Mouse (Mus musculus) midbrain, embryonic 11.5 days (tissue): ENCODE data around the gene Cdca4. TPM values are rescaled to one million over a fixed set of nuclear protein-coding genes. Genes with fewer than 3 reads are reported as not detected.

Experiments
- ATAC-seq: fragments of 200-750 bp; cut with Nextera tagmentation; 2 replicates; pipeline ENCODE4 v1.8.0; 2017; ENCODE audit warnings: moderate TSS enrichment, moderate library complexity; ENCODE audit not compliant: low FRiP score
- DNase-seq: peaks from one replicate; pipeline ENCODE4 v3.0.0; 2015; ENCODE audit warnings: low spot score; ENCODE audit errors: missing footprints
- H3K27ac ChIP-seq: fragments of 300-500 bp; sonication (generic); 2 replicates; pipeline ENCODE4 v1.5.1; 2014; ENCODE audit warnings: low read depth, low read length
- H3K27me3 ChIP-seq: fragments of 300-500 bp; sonication (generic); 2 replicates; pipeline ENCODE4 v1.6.1; 2014; ENCODE audit warnings: mild to moderate bottlenecking, low read length, moderate library complexity, mixed read lengths; ENCODE audit not compliant: control insufficient read depth, insufficient read depth
- H3K36me3 ChIP-seq: fragments of 300-500 bp; sonication (generic); 2 replicates; pipeline ENCODE4 v1.6.1; 2014; ENCODE audit warnings: mild to moderate bottlenecking, low read length, moderate library complexity, mixed read lengths; ENCODE audit not compliant: control insufficient read depth, insufficient read depth
- H3K4me1 ChIP-seq: fragments of 300-500 bp; sonication (generic); 2 replicates; pipeline ENCODE4 v1.6.1; 2014; ENCODE audit warnings: low read length; ENCODE audit not compliant: control insufficient read depth, insufficient read depth
- H3K4me2 ChIP-seq: fragments of 300-500 bp; sonication (generic); 2 replicates; pipeline ENCODE4 v1.6.1; 2014; ENCODE audit warnings: mild to moderate bottlenecking, moderate library complexity
- H3K4me3 ChIP-seq: fragments of 300-500 bp; sonication (generic); 2 replicates; pipeline ENCODE4 v1.5.1; 2014; ENCODE audit warnings: low read depth, low read length
- H3K9ac ChIP-seq: fragments of 300-500 bp; sonication (generic); 2 replicates; pipeline ENCODE4 v1.6.1; 2014; ENCODE audit warnings: low read length
- H3K9me3 ChIP-seq: fragments of 300-500 bp; sonication (generic); 2 replicates; pipeline ENCODE4 v1.6.1; 2016; ENCODE audit warnings: low read length; ENCODE audit not compliant: control insufficient read depth
- WGBS: fragments of 180-500 bp; shearing (Covaris S2); extraction: QIAGEN DNeasy Blood & Tissue Kit; methylation state at CpG from one replicate; pipeline ENCODE4 v1.1.7; 2014; 5-methylcytosine and 5-hydroxymethylcytosine counted together
- polyA plus RNA-seq: library from polyadenylated mRNA; unstranded; fragments of >200 nt; fragmentation: Nextera tagmentation; extraction: Ambion mirVana; gene quantifications from 2 replicates; pipeline ENCODE4 v1.2.1, GENCODE M21; 2014

Cdca4 gene
- polyA plus RNA-seq, 1 experiment from 2014 or later, result 159 TPM

DNA sequence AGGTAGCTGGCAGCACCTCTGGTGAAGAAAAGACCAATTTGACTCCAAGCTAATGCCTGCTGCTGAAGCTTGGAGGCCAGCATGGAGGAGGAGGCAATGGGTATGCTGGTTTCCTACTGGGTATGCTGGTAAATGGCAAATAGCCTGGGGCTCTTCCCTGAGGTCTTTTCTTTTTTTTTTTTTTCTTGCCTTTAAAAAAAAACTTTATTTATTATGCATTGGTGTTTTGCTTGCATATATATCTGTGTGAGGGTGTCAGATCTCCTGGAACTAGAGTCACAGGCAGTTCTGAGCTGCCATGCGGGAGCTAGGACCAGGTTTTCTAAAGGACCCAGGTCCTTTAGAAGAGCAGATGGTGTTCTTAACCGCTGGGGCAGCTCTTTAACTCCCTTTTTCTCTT, 42.0 kb upstream of the Cdca4 start:
- no peak overlapping the region for H3K27ac ChIP-seq
- WGBS, result 66% methylated on average over 2 of the region's 2 CpGs

DNA sequence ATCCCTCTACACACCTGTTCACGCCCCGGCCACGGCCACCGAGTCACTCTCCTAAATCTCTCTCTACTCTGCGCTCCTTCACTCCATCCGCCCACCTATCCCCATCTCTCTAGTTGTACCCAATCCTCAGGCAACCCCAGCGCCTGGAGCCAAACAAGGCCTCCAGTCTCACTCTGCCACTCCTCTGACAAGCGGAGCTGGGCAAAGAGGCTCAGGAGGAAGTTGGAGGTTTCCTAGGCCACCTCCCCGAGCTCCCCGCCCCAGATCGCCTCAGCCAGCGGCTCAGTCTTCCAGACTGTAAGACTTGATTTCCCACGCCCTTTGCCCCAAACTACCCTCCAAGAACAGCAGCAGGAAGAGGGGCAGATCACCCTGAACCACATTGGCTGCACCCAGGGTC, 41.6 kb upstream of the Cdca4 start:
- no peaks in the 10 kb centered on the region for H3K9me3 ChIP-seq

More for the DNA sequence above, 42.0 kb upstream of the Cdca4 start:
- Histone ChIP-seq H3K36me3 (no peaks in the 10 kb centered on the region), H3K9me3 (no peaks in the 10 kb centered on the region), H3K4me2 (no peak overlapping the region), H3K9ac (no peak overlapping the region), H3K27me3 (peaks cover 36% of the 10 kb centered on the region), H3K4me1 (peaks cover under 1% of the 10 kb centered on the region; the same call in 1 of the 2 replicates), H3K4me3 (no peak overlapping the region)
- ATAC-seq, result no peak
- no peak for DNase-seq

DNA sequence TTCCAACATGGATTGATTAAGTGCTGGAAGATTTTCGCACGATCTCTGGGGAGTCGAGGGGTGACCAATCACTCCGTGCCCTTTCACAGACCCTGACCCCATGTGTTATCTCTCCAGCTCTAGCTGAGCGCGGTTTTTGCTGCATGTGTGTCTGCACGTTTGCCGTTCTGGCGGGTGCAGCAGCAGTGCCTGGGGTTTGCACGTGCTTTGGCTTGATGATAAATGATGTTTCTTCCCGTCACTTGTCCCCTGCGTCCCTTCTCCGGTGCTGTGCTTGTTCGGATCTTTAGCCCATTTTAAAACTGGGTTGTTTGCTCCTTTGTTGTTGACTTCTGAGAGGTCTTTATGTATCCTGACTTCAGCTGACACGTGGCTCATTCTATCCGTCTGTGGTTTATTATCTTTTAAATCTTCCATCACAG, 40.6 kb upstream of the Cdca4 start:
- Histone ChIP-seq H3K27ac (no peak overlapping the region), H3K27me3 (peaks cover 21% of the 10 kb centered on the region), H3K4me3 (no peak overlapping the region), H3K9ac (peak overlapping the region; percentile 27; the same call in 1 of the 2 replicates), H3K4me1 (no peaks in the 10 kb centered on the region), H3K36me3 (no peaks in the 10 kb centered on the region), H3K4me2 (no peak overlapping the region), H3K9me3 (no peaks in the 10 kb centered on the region)
- WGBS, result 37% methylated on average over 16 of the region's 16 CpGs
- 0 out of 2 replicates have a peak, but pooled peaks have one; percentile 33 for ATAC-seq
- peak; percentile 85 for DNase-seq

More for the DNA sequence above, 41.6 kb upstream of the Cdca4 start:
- Histone ChIP-seq H3K27me3 (peaks cover 31% of the 10 kb centered on the region), H3K4me2 (no peak overlapping the region), H3K4me1 (no peaks in the 10 kb centered on the region), H3K4me3 (no peak overlapping the region), H3K9ac (no peak overlapping the region), H3K36me3 (no peaks in the 10 kb centered on the region), H3K27ac (no peak overlapping the region)
- ATAC-seq, result no peak
- WGBS, result 58% methylated on average over 13 of the region's 13 CpGs
- no peak for DNase-seq

DNA sequence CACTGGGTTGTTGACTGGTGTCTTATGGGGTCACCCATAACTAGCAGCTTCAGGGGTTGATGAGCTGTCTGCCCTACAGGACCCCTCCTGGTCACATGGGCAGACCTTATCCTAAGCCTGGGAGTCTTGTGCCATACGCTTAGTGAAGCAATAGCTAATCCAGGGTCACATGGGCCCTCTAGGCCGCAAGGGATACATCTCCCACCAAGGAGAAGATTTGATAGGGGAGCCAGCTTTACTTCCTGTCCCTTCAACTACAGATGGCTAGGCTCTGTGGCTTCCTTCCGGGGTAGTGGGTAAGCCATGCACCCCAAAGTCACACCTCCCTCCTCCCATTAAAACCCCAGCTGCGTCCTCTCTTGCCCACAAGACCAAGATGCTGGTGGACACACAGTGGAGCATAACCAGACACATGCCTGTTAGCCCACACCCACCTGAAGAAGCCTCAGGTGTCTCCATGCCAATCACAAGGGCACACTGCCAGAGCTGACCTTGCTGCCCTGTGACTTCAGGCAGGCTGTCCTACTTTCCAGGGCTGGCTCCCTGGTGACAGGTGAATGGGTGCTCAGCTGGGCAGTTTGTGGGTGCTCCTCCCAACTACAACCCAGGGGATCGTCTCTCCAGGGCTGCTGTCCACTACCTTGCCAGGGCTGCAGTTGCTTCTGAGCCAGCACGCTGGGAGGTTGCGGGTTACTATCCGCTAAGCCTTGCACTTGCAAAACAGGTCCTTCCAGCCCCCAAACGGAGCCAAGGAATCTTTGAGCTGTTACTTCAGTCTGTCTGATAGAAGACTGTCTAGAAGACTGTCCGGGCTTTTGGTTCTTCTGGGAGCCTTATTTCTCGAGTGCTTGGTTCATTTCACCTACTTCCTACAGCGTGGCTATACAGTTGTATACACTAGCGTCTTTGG, 39.2 kb upstream of the Cdca4 start, which contains the start of gene Gpr132:
Gene Gpr132, minus strand, starts transcription at position 51 of the 910 bp plus-strand sequence.
- ATAC-seq, result no peak
- H3K4me3 ChIP-seq, result no peak within 1 kb of the TSS
- no peak for DNase-seq
- no peak within 1 kb of the TSS for H3K27ac ChIP-seq
- H3K4me1 ChIP-seq, result no peaks in the 10 kb centered on the region
- WGBS, result 66% methylated on average over 13 of the region's 13 CpGs
- peaks cover 9% of the 10 kb centered on the region; the same call in 1 of the 2 replicates for H3K27me3 ChIP-seq
- no peak within 1 kb of the TSS for H3K4me2 ChIP-seq
- H3K36me3 ChIP-seq, result no peaks in the 10 kb centered on the region
- no peak within 1 kb of the TSS for H3K9ac ChIP-seq
- H3K9me3 ChIP-seq, result no peaks in the 10 kb centered on the region

DNA sequence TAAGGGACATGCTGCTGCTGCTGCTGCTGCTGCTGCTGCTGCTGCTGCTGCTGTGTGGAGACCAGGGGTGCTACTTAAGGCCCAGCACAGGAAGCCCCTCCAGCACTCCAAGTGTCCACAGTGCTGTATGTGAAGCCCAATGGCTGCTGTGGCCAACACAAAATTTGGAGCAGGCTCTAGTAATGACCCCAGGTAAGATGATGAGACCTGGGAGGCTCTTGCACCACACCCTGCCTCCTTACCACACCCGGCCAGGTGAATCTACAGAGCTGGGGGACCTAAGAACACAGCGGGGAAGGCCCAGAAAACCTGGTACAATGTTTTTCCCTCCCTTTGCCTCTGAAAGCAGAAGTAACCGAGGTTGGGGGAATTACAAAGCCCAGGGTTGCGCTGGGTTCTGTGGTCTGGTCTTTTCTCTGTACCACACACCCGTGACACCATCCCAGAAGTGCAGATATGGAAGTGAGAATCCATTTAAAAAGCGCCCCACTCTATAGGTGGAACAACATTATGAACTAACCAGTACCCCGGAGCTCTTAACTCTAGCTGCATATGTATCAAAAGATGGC, 38.0 kb upstream of the Cdca4 start:
- WGBS, result 88% methylated on average over 7 of the region's 7 CpGs
- ATAC-seq (no peak), DNase-seq (no peak)
- Histone ChIP-seq H3K27me3 (peaks cover 5% of the 10 kb centered on the region; the same call in 1 of the 2 replicates), H3K4me2 (no peak overlapping the region), H3K4me1 (no peaks in the 10 kb centered on the region), H3K9me3 (no peaks in the 10 kb centered on the region), H3K9ac (no peak overlapping the region), H3K4me3 (no peak overlapping the region), H3K27ac (no peak overlapping the region), H3K36me3 (no peaks in the 10 kb centered on the region)

DNA sequence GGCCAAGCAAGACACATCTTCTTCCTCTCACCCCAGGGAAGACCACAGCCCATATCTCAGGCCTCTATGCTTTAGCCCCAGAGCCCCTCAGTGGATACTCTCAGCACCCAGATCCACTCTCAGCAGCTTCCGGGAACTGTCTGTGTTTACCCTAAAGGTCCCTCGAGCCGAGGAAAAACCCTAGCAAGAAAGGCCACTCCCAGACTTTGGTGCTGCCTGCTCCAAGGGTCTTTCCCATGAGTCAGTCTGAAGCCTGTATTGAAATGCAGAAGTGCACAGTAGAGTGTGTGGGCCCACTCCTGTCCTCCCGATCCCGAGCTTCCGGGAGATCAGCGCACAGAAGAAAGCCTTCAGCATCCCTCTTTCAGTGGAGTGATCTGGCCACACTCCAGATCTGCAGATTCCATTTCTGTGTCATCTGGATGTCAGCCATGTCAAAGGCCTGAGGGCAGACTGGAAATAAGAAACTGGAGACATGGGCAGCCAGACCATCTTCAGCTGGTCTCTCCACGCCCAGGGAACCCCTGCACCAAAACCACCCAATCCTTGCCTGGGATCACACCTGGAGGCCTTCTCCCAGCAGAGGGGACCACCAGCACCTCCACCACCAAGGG, 37.4 kb upstream of the Cdca4 start:
- DNase-seq (no peak), ATAC-seq (no peak)
- no peak overlapping the region for H3K27ac ChIP-seq
- WGBS, result 82% methylated on average over 8 of the region's 8 CpGs
- H3K36me3 ChIP-seq, result no peaks in the 10 kb centered on the region
- no peak overlapping the region for H3K9ac ChIP-seq
- H3K4me2 ChIP-seq, result no peak overlapping the region
- H3K27me3 ChIP-seq, result peaks cover 5% of the 10 kb centered on the region; the same call in 1 of the 2 replicates
- H3K9me3 ChIP-seq, result no peaks in the 10 kb centered on the region
- H3K4me1 ChIP-seq, result no peaks in the 10 kb centered on the region
- H3K4me3 ChIP-seq, result no peak overlapping the region

DNA sequence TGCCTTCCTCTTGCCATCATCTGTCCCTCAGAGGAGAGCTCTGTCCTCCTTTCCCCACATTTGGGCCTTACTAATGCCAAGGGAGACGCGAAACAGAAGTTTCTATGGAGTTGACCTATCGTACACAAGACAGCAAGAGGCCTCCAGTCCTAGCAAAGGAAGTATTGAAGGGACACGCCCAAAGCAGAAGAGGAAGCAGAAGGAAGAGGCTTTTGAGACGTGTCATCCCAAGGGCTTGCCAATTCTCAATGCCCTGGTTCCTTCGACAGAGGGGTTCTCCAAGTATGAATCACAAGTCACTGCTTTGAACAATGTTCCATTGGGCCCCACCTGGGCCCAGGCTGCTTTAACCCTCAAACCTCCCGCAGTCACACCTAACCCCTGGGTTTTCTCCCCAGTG, 35.6 kb upstream of the Cdca4 start:
- ATAC-seq, result no peak
- H3K4me2 ChIP-seq, result no peak overlapping the region
- H3K4me1 ChIP-seq, result no peaks in the 10 kb centered on the region
- H3K9ac ChIP-seq, result no peak overlapping the region
- no peaks in the 10 kb centered on the region for H3K9me3 ChIP-seq
- no peaks in the 10 kb centered on the region for H3K36me3 ChIP-seq
- no peak overlapping the region for H3K4me3 ChIP-seq
- no peak overlapping the region for H3K27ac ChIP-seq
- WGBS, result 92% methylated on average over 7 of the region's 7 CpGs
- H3K27me3 ChIP-seq, result no peaks in the 10 kb centered on the region
- DNase-seq, result no peak

DNA sequence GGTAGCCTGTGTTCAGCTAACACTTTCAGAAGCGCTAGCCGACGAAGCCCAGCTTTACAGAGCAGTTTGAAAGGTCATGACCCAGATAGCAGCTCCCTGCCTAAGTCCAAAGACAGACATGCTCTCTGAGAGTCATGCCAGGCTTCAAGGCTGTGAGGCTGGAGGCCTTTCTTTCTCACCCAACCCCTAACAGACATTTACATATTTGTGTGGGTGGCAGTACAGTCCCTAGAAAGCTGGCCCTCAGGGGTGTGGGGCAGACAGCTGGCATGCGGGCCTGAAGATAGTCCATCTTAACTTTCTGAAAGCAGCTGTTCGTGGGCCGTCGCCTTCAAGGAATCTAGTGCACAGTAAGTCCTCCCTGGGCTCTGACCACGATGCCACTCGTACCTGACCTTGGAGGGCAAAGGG, 32.7 kb upstream of the Cdca4 start:
- 67% methylated on average over 9 of the region's 9 CpGs for WGBS
- DNase-seq (no peak), ATAC-seq (no peak)
- Histone ChIP-seq H3K4me2 (no peak overlapping the region), H3K4me3 (no peak overlapping the region), H3K27me3 (no peaks in the 10 kb centered on the region), H3K27ac (no peak overlapping the region), H3K4me1 (no peaks in the 10 kb centered on the region), H3K9ac (no peak overlapping the region), H3K9me3 (no peaks in the 10 kb centered on the region), H3K36me3 (no peaks in the 10 kb centered on the region)

DNA sequence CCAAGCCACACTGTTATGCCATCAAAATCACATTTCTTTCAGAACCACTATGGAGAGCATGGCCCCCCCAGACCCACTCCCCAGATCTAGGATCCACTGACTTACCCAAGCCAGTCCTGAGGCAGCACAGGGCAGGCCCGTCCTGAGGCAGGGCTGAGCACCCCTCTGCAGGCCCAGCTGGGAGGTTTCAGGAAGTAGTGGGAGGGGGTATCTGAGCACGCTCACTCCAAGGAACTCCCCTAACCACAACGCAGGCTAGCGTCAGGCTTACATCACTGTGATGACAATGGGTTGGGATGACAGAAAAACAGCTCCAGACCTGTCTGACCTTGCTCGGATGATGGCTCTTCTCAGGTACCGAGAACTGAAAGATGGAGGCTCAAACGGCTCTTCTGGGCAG, 31.5 kb upstream of the Cdca4 start:
- no peak for DNase-seq

More for the DNA sequence above, 31.5 kb upstream of the Cdca4 start:
- Histone ChIP-seq H3K27me3 (no peaks in the 10 kb centered on the region), H3K4me2 (no peak overlapping the region), H3K9ac (no peak overlapping the region), H3K4me1 (no peaks in the 10 kb centered on the region), H3K36me3 (no peaks in the 10 kb centered on the region), H3K9me3 (no peaks in the 10 kb centered on the region), H3K27ac (no peak overlapping the region), H3K4me3 (no peak overlapping the region)
- WGBS, result 80% methylated on average over 7 of the region's 7 CpGs
- 0 out of 2 replicates have a peak, but pooled peaks have one; percentile 22 for ATAC-seq
